10 mouse cellular contexts compared by ENCODE assay signal in the genomic region with DNA sequence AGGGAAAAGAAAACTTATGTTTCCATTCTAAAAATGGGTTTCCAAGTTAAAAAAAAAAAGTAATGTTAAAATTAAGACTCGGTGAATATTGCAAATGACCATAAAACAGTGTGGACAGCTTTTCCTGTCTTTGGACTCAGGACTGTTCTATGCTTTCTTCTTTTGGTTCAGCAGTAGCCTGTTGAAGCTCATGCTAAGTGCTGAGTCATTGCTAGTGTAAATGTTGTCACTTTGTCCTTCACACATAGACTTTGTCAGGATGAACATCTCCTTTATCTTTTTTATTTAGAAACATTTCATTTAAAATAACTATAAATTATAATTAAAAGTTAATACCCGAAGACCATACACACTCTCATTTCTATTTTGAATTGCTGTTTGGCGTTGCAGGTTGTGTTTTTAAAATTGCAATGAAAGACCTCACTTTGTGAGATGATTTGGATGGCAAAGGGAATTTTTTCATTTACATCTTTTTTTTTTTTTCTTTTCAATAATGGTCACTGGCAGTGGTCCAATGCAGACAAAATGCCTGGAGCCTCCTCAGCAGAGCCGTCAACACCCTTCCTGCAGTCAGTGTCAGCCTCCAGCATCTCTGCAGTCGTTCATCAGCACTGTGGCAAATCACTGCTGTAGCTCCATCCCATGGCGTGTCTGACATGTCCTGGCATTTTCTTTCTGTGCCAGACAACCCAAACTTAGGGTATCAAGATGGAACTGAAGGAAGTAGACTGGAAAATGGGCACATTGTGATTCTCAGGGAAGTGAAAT.
A peak's percentile ranks its signal among the peaks of the same experiment; 100 is the strongest.
DNase-seq lines count a peak whose midpoint lies in the region; ATAC-seq and TF ChIP-seq lines count a peak whose summit lies in the region.
"Had no signal": no experiment of that assay in that cellular context is flagged by ENCODE, and none has a peak within 500 bp of the region (broad histone marks: within the 10 kb centered on the region; RNA-seq: fewer than 3 reads in every experiment).

No protein-coding gene starts in this region.

- intact Hi-C loops in heart, postnatal 36 days (cut with DNase I), result no loop called here

- no peaks in the 10 kb centered on the region for H3K36me3 ChIP-seq in hindbrain, embryonic 12.5 days
- no peaks in the 10 kb centered on the region for H3K36me3 ChIP-seq in hindbrain, postnatal 0 days (ENCODE audit: insufficient read depth, low read length)
- H3K36me3 ChIP-seq in spleen, adult 2 months (ENCODE audit: control insufficient read depth, insufficient read depth, low read length), result peaks cover 5% of the 10 kb centered on the region
- H3K36me3 ChIP-seq: limb, embryonic 13.5 days; stomach, embryonic 15.5 days had no signal

- no peak for TF ChIP-seq CTCF in hindbrain, postnatal 0 days (IDR thresholded peaks at IDR 0.05; ENCODE audit: low read depth)
- no peak for TF ChIP-seq CTCF in spleen, adult 2 months (IDR thresholded peaks at IDR 0.05; ENCODE audit: extremely low read depth, insufficient read depth, insufficient read length, insufficient replicate concordance)

- no peak for TF ChIP-seq POLR2A in spleen, adult 2 months (IDR thresholded peaks at IDR 0.05; ENCODE audit: low read depth, low read length)

- DNase-seq in hindbrain, postnatal 0 days (ENCODE audit: low spot score), result no peak
- no peak for DNase-seq in spleen, adult 2 months (ENCODE audit: low read depth in 1 of 2, low spot score in 2 of 2)
- no peak for DNase-seq in spleen, postnatal 14 days (ENCODE audit: low spot score in 2 of 2)
- no peak for DNase-seq in right cerebral cortex, postnatal 14 days
- no peak for DNase-seq in heart, postnatal 36 days

- 0 out of 2 replicates have a peak, but pooled peaks have one; percentile 51 for ATAC-seq in hindbrain, embryonic 12.5 days (ENCODE audit: low FRiP score)
- ATAC-seq in hindbrain, postnatal 0 days, result no peak
- 0 out of 2 replicates have a peak, but pooled peaks have one; percentile 44 for ATAC-seq in erythroblast, adult 5-6 weeks (replicated peaks; ENCODE audit: low FRiP score, poor library complexity, severe bottlenecking)
- ATAC-seq in frontal cortex, adult (ENCODE audit: low TSS enrichment), result no peak

- no peak overlapping the region for H3K27ac ChIP-seq in hindbrain, embryonic 12.5 days
- no peak overlapping the region for H3K27ac ChIP-seq in hindbrain, postnatal 0 days
- 0 out of 2 replicates have a peak overlapping the region, but pooled peaks have one; percentile 32 for H3K27ac ChIP-seq in spleen, adult 2 months (ENCODE audit: insufficient read depth, low read length)
- H3K27ac ChIP-seq: limb, embryonic 13.5 days; stomach, embryonic 15.5 days had no signal

- H3K4me2 ChIP-seq in hindbrain, embryonic 12.5 days (replicated peaks), result no peak overlapping the region
- H3K4me2 ChIP-seq in hindbrain, postnatal 0 days (ENCODE audit: low read depth, low read length), result no peak overlapping the region
- H3K4me2 ChIP-seq: limb, embryonic 13.5 days; stomach, embryonic 15.5 days had no signal

- no peaks in the 10 kb centered on the region for H3K9me3 ChIP-seq in hindbrain, embryonic 12.5 days (replicated peaks)
- no peaks in the 10 kb centered on the region for H3K9me3 ChIP-seq in hindbrain, postnatal 0 days (ENCODE audit: low read length)
- H3K9me3 ChIP-seq: limb, embryonic 13.5 days; stomach, embryonic 15.5 days had no signal

- H3K9ac ChIP-seq in hindbrain, embryonic 12.5 days, result no peak overlapping the region
- H3K9ac ChIP-seq in hindbrain, postnatal 0 days (replicated peaks; ENCODE audit: low read length), result no peak overlapping the region
- H3K9ac ChIP-seq: limb, embryonic 13.5 days; stomach, embryonic 15.5 days had no signal

- H3K4me3 ChIP-seq in hindbrain, embryonic 12.5 days, result no peak overlapping the region
- H3K4me3 ChIP-seq in hindbrain, postnatal 0 days (ENCODE audit: low read length), result no peak overlapping the region
- no peak overlapping the region for H3K4me3 ChIP-seq in spleen, adult 2 months (ENCODE audit: extremely low read depth, insufficient read depth, insufficient read length)
- H3K4me3 ChIP-seq: limb, embryonic 13.5 days; stomach, embryonic 15.5 days had no signal

- peaks cover 24% of the 10 kb centered on the region for H3K4me1 ChIP-seq in hindbrain, embryonic 12.5 days
- peaks cover 17% of the 10 kb centered on the region for H3K4me1 ChIP-seq in hindbrain, postnatal 0 days (ENCODE audit: insufficient read depth, low read length)
- peaks cover 16% of the 10 kb centered on the region for H3K4me1 ChIP-seq in spleen, adult 2 months (ENCODE audit: control insufficient read depth, insufficient read depth, insufficient read length)

- no peaks in the 10 kb centered on the region for H3K27me3 ChIP-seq in hindbrain, embryonic 12.5 days
- H3K27me3 ChIP-seq in hindbrain, postnatal 0 days (ENCODE audit: insufficient read depth, low read length), result no peaks in the 10 kb centered on the region
- H3K27me3 ChIP-seq in spleen, adult 2 months (ENCODE audit: control insufficient read depth, insufficient read depth, low read length), result no peaks in the 10 kb centered on the region
- H3K27me3 ChIP-seq: limb, embryonic 13.5 days; stomach, embryonic 15.5 days had no signal

- WGBS in hindbrain, embryonic 12.5 days, result 62% methylated on average over 6 of the region's 6 CpGs
- WGBS in hindbrain, postnatal 0 days, result 48% methylated on average over 6 of the region's 6 CpGs
- 73% methylated on average over 6 of the region's 6 CpGs for WGBS in spleen, adult 2 months

Comparison
In these comparisons a context has a peak if more than half of its experiments do, and no peak if none do; other contexts are left out.
1. ATAC-seq: peak in hindbrain, embryonic 12.5 days (single experiment) and erythroblast, adult 5-6 weeks (single experiment); none in hindbrain, postnatal 0 days (single experiment) and frontal cortex, adult (single experiment).